Mouse (Mus musculus) induced T-regulatory cell, adult 2 months (primary cell): ENCODE measurements around the gene Slc43a2.
"Not testable (repeated sequence)": the region's sequence is repeated elsewhere in the genome, so short reads cannot be mapped to it uniquely, and the experiment has no call there.

Experiments
- DNase-seq: peaks from one replicate; pipeline ENCODE4 v3.0.0-alpha.2; 2012; ENCODE audit warnings: low read depth

Gene Slc43a2

DNA sequence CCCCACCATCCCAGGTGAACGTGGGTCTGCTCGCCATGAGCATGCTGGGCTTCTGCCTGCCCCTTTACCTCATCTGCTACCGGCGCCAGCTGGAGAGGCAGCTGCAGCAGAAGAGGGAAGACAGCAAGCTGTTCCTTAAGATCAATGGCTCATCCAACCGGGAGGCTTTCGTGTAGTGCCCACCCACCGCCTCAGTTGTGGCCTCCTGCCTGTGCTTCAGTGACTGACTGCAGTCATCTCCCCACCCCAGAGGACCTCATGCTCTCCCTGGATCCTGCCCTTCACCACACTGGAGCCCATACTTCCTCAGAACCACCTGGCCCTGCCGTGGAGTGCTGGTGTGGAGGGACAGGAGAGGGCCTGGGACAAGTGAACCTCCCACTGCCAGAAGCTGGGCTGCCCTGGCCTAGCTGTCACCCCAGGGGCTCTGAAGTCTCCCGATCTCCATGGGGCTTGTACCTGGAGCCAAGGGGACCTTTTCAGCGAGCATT lies 40.9 kb downstream of the Slc43a2 start:
- DNase-seq, result no peak

DNA sequence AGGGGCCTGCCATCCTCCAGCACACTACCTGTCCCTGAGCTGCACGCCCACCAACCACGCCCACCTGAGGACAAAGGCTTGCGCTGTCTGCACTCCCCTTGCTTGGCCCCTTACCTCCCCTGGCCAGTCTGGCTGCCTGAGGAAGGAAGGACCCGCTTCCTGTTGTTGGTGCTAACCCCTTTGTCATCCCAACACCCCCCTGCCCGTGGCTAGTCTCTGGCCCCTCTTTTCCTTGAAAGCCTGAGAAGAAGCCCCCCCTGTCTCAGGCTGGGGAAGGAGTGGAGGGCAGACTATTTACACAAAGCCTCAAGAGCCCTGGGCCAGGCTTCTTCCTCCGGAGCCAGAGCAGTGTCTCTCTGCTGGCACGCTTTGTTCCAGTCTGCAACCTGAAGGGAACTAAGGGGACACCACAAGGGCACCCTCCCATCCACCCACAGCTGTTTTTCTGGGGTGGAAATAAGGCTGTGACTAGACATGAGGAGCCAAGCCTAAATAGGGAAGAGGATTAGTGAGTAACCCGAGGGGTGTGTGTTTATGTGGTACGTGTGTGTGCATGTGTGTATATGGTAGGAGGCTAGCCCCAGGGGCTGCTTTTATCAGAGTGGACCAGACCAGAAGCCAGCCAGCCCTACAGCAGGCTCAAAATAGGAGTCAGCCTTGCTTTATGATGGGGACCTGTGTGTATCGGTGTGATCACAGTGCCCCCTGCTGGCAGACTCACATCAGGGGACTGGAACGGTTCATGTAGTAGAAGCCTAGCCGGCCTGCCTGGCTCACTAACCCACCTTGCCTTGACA lies 41.6 kb downstream of the Slc43a2 start:
- DNase-seq, result peak; percentile 96

DNA sequence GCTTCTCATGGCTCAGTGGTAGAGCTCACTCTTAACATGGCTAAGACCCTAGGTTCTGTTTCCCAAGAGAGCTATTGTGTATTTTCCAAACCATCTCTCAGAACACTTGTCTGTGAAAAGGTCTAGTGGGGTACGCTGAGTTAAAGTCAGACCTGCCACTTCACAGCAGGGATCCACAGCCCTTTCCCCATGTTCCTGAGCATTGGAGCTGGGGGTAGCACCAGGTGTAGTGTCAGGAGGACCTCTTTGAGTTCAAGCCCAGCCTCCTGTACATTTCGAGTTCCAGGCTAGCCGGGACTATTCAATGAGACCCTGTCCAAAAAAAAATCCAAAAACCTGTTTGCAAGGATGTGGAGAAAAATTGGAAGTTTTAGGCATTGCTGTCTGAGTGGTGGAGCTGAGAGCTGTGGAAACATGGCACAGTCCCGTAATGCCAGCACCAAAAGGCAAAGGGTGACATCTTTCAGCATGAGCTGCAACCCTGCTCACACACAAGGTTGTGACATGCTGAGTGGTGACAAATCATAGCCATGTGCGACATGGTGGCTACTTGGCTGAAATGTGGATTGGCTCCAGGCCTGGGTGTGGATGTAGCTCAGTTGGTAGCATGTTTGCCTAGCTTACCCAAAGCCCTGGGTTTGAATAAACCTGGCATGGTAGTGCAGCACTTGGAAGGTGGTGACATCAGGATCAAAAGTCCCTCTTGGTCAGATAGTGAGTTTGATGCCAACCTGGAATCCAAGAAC lies 43.1 kb downstream of the Slc43a2 start:
- DNase-seq, result no peak

DNA sequence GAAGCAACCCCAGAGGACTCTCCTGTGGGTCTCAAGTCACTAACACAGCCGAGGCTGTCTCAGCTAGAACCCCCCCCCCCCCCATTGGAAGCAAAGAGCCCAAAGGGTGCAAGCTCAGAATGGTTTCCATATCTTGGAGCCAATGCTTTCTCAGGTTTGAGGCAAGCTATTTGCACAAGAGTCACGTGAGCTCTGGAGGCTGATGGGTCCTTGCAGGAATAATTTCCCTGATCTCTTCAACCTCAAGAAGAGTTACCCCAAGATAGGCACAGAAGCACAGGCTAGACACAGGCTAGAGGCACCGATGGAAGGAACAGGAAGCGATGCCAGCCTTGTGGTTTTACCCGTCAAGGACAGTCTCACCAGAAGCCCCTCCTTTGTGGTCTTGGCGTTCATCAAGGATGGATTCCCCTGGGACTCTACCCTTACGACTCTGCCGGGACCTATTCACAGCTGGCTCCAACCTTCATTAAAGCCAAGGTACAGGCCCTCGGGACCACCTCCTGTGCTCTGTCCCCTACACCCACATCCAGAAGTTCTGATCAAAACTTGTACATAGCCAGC lies 44.1 kb downstream of the Slc43a2 start:
- no peak for DNase-seq

DNA sequence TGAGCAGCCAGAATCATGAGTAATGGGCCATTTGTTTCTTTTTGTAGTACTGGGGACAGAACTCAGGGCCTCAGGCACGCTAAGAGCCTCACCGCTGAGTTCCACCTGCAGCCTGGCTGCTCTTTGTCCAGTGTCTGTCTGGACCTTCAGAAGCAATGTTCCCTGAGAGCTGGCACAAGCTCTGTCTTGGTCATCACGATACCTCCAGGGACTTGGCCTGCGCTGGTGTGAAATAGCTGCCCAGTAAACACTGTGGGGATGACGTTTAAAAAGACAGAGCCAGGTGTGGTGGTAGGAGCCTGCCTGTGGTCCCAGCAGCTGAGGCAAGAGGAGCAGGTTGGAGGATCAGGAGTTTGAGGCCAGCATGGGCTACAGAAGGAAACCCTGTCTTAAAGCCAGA lies 47.1 kb downstream of the Slc43a2 start:
- DNase-seq, result no peak

DNA sequence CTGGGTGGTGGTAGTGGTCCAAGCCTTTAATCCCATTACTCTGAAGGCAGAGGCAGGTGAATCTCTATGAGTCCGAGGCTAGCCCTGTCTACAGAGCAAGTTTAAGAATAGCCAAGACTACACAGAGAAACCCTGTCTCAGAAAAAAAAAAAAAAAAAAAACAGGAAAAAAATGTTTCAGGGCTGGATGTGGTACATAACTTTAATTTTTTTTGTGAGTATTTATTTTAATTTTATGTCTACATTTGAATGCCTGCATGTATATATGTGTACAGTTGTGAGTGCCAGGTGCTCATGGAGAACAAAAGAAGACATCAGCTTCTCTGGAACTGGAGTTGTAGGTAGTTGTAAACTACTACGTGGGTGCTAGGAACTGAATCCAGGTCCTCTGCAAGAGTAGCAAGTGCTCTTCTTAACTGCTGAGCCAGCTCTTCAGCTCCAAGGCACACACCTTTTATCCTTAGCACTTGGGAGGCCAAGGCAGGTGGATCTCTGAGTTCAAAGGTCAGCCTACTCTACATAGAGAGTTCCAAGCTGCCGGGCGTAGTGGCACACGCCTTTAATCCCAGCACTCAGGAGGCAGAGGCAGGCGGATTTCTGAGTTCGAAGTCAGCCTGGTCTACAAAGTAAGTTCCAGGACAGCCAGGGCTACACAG lies 50.1 kb downstream of the Slc43a2 start:
- DNase-seq, result no peak

DNA sequence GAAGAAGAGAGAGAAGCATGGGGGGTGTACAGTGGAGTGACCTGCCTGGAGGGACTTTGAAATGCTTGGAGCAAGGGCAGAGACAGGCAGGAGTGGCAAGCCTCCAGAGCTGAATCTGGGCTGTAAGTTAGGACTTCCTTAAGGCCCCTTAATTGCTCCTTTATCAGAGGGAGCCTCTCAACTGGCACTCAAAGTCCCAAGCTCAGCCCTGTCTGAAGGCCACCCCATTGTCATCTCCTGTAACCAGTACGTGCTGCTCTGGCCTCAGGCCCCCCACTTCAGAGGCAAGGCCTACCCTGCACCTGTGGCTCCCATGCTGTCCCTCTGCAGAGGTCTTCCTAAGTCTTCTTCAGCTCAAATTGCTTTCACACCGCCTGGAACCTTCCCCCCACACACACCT lies 52.0 kb downstream of the Slc43a2 start:
- DNase-seq, result no peak

DNA sequence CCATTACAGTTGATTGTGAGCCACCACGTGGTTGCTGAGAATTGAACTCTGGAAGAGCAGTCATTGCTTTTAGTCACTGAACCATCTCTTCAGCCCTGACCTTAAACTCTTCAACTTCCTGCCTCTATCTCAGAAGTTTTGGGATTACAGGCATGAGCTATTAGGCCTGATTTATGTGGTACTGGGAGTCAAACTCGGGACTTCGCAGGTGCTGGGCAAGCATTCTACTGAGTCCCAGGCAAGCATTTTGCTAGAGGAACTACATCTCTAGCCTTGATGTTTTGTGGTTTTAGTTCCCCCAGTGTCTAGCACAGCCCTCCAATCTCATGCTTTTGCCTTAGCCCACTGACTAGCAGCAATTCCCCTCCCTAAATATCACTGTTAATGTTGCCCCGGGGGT lies 53.6 kb downstream of the Slc43a2 start:
- DNase-seq, result no peak

DNA sequence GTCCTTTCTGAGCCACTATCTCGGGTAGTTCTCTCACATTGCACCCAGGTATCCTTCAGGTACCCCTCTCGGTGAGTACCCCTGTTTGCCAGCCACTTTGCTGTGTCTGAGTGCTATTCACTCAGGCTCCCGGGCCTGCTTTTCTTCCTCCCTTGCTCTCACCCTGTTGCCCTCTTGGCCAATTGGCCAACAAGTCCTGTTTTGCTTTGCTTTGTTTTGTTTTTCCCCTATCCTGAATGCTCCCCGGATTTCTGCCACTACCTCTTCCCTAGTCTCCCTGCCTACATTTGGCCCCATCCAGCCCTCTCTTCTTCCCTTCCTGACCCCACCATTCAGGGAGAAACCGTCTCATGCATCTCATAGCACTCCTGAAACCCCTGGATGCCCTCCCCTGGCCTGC lies 54.5 kb downstream of the Slc43a2 start:
- no peak for DNase-seq

DNA sequence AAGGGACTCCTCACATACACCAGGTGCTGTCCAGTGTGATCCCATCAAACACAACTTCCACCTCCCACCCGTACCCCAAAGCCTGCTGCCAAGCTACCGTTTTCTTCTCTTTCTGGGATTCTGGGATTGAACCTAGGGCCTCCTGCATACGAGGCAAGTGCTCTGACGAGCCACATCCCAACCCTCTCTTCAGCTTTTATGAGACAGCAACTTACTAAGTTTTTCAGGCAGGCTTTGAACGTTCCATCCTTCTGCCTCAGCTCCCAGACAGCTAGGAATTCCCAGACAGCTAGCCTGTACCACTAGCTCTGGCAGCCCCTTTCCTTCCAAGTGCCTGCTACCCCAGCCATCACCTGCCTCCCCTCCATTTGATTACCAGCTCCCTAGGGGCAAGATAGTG lies 55.5 kb downstream of the Slc43a2 start:
- DNase-seq, result no peak

DNA sequence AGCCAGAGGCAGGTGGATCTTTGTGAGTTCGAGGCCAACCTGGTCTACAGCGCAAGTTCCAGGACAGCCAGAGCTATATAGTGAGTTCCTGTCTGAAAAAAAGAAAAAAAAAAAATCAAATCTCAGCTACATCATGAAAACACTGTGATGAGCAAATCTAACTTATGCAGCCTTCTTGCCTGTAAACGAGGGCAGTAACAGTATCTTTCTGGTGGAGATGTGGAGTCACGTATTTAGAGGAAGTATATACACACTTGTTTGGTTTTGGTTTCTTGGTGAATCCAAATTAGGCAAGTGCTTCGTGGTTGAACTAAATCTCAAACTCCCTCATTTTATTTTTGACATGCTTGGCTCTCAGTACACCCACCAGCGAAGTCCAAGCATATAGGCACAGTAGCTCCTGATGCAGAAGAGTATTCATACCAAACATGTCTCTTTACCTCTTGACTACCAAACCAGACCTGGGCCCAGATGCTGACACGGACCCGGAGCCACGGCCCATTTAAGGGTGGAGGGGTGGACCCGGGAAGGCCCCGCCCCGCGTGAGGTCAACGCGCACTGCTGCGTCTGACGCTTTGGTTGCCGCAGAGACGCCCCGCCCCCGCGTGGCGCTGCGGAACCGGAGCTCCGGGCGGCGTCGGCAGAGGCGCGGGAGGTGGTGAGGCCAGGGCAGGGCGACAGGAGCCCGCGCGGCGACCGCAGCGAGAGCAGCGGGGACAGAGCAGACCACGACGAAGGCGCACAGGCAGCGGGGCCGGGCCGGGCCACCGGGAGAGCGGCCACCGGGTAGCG lies 56.2 kb downstream of the Slc43a2 start, which contains the start of gene Pitpna:
Gene Pitpna (plus strand): TSS at position 605 of the 792 bp plus-strand sequence.
- peak; percentile 98 for DNase-seq

DNA sequence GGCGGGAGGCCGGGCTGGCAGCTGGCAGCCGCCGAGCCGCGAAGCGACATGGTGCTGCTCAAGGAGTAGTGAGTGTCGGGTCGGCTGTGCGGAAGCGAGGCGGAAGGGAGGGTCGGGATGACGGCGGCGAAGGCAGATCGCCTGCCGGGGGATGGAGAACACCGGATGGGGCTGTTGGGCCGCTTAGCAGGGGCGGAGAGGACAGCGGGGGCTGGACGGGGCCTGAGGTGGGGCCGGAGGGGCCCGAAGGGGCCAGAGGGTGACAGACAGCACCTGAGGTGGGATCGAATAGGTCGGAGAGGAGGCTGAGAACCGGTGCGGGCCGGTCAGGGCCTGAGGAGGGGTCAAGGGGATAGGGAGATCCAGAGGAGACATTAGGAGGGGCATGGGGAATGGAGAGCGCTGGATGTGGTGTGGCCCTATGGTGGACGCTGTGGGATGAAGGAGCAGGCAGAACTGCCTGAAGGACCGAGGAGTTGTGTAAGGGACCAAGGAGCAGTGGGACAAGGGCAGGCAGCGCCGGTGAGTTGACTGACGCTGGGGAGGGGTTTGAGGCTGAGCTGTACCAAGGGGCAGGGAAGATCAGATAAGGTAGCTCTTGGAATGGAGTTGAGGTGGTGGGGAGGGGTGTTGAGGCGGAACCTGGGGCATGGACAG lies 56.9 kb downstream of the Slc43a2 start:
- no peak for DNase-seq

DNA sequence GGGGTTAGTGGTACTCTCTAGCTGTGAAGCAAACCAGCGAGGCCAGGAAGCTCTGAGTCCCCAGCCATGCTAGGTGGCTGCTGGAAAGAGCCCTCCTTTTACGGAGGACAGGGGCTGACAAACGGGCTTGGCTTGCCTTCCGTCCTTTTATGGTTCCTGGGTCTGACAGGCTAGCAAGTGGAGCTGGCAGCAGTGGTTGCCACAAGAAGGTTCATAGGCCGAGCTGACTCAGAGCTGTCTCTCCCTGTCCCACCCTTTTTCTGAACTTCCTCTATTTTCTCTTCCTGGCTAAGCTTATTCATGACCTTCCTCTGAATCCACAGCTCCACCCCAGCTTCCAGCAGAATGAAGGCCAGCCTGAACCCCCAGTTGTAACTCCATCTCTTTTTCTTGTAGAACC lies 61.1 kb downstream of the Slc43a2 start:
- DNase-seq, result no peak

DNA sequence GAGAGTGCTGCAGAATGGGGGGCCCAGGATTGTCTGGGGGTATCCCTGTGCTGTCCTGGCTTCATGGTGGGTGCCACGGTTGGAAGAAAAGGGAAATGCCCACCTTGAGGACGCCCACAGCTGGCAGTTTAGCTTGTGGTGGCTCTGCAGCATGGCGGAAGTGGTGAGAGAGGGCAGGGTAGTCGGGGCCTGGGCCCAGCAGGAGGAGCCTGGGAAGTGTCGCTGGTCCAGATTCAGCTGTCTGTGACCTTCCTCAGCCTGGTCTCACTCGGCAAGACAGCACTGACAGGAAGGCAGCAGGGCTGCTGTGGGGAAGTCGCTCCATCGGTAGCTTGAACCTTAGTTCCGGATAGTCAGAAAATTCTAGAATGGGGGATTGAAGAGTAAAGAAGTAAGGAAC lies 62.9 kb downstream of the Slc43a2 start:
- no peak for DNase-seq

DNA sequence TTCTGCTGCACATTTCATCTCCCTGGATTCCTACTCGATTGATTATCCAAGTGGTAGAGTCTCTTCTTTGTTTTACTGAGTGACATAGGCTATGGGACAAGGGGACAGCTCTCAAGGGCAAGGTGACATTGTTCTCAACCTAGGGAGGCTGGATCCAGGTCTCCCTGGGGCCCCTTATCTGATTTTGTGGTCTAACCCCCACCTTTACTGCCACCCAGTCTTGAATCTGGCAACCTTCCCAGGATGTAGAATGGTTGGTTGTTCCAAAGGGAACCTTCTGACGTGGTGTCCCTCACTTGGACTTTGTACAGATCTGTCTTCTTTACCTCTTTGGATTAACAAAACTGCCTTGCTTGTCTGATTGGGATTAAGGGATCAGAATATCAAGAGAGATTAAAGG lies 63.9 kb downstream of the Slc43a2 start:
- DNase-seq, result no peak

DNA sequence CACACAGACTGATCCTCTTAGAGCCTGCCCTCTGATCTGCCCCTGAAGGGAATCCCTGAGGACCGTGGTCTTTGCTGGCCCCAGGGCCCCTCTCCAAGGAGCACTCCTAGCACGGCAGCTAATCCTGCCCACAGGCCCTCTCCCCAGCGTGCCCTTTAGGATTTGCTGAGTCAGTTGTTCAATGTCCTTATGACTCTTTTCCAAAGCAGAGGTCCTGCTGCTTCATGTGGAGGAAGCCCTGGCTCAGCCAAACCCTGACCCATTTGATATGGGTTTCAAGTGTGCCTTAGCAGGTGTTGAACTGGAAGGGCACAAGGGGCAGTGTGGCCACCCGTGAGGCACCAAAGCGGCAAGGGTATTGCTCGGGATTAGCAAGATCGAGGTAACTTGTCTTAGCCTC lies 64.3 kb downstream of the Slc43a2 start:
- no peak for DNase-seq

DNA sequence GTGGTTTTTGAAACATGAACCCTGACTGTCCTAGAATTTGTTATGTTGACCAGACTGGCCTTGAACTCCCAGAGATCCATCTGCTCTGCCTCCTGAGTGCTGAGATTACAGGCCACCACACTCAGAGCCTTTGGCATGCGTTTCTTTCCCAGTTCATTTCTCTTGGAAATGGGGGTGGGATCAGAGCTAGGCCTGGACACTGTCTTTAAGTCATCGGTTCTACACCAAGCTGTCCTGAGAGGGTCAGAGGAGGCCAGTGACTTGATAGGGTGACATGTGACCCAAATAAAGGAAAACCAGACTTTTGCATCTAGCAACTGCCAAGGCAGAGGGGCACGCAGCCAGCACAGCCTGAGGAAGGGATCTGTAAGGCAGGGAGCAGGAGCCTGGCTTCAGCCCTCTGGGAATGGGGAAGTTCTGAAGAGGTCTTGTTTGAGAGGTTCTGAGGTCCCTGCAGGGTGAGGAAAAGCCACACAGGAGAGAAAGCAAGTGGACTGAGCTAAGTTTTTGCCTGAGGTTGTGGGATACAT lies 65.3 kb downstream of the Slc43a2 start:
- DNase-seq, result no peak

DNA sequence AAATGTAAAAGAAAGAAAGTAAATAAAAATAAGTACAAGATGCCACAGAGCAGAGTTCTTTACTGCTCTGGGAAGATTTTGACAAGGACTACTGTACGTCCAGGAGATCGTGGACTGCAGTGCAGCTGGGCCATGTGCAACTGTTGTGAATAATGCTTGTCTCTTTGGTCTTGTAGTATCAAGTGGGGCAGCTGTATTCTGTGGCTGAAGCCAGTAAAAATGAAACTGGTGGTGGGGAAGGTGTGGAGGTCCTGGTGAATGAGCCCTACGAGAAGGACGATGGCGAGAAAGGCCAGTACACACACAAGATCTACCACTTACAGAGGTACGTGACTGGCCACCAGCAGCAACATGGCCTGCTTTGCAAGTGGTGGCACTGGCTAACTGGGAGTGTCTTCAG lies 66.5 kb downstream of the Slc43a2 start:
- no peak for DNase-seq

DNA sequence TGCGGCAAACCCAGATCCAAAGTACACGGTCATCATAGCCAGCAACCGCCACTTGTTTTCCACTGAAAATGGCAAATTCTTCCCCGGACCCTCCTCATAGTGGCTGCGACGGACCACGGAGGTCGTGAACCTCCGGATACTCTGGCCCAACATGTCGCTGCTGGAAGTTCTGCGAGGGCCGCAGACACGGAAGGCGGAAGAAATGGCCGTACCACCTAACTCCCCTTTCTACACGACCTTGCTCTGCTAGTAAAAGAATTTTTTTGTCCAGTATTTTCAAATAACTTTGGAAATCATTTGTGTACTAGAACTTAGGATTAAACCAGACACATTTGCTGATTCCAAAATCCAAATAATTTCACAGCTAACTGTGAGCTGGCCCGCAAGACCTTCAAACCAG lies 68.3 kb downstream of the Slc43a2 start:
- not testable (repeated sequence) for DNase-seq

DNA sequence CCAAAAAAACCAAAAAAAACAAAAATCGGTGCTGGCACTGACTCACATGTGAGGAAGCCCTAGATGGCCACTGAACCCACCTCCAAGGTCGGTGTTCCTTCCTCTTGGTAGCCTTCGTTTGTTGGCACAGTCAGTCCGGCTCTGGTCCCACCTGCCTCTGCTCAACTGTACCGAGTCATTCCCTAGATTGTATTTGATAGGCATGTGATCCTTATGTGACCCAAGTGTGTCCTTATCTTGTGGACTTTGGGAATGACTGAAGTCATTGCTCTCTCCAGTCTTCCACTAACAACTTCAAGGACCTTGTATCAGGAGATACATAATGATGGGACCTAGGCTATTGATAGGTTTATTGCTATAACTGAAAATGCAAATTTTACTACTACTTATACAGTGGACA lies 73.3 kb downstream of the Slc43a2 start:
- DNase-seq, result no peak

DNA sequence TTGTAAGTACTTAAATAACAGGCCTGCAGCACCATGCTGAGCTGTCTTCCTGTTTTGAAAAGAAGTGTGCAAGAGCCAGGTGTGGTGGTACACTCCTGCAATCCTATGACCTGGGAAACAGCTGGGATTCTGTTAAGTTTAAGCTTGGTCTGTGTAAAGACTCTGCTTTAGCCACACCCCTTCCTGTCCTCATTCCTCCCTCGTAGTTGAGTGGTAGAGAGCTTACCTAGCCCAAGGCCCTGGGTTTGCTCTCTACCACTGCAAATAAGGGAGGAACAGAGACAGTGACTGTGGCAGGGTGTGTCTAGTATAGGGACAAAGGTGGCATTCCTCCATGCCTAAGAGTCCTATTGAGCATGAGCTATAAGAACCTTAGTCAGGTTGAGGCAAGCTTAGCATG lies 73.8 kb downstream of the Slc43a2 start:
- no peak for DNase-seq
